ENCODE assay signal across 8 mouse cellular contexts in the genomic region with DNA sequence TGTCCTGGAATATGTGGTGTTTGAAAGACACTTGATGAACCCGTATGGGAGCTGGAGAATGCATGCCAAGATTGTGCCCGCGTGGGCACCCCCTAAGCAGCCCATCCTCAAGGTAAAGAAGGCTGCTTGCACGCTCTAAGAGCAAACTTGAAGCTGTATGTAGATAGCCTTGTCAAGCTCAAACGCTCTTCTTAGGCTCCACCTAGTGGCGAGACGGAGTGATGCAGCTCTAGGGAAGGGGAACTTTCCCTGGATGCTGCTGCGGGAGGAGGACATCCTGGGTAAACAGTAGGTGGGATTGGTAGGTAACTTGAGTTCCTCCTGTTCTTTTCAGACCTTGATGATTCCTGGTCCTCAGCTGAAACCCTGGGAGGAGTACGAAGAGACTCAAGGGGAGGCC. TPM values are rescaled to one million over a fixed set of nuclear protein-coding genes. Genes with fewer than 3 reads are reported as not detected.
DNase-seq lines count a peak whose midpoint lies in the region; ATAC-seq and TF ChIP-seq lines count a peak whose summit lies in the region.

No protein-coding gene starts in this region.

- no peak overlapping the region for H3K27ac ChIP-seq in midbrain, embryonic 10.5 days (replicated peaks)
- H3K27ac ChIP-seq in midbrain, embryonic 16.5 days (ENCODE audit: low read length) = no peak overlapping the region
- no peak overlapping the region for H3K27ac ChIP-seq in liver, postnatal 0 days (ENCODE audit: low read depth)

- peaks cover 82% of the 10 kb centered on the region for H3K36me3 ChIP-seq in midbrain, embryonic 10.5 days
- peaks cover 28% of the 10 kb centered on the region for H3K36me3 ChIP-seq in midbrain, embryonic 16.5 days (ENCODE audit: control insufficient read depth, insufficient read depth, low read length)
- peaks cover 23% of the 10 kb centered on the region for H3K36me3 ChIP-seq in liver, postnatal 0 days (replicated peaks; ENCODE audit: insufficient read depth, low read length)

- H3K27me3 ChIP-seq in midbrain, embryonic 10.5 days (ENCODE audit: low read depth, poor library complexity, severe bottlenecking) = no peaks in the 10 kb centered on the region
- no peaks in the 10 kb centered on the region for H3K27me3 ChIP-seq in midbrain, embryonic 16.5 days (ENCODE audit: control insufficient read depth, insufficient read depth, low read depth, low read length)
- H3K27me3 ChIP-seq in liver, postnatal 0 days (ENCODE audit: insufficient read depth, low read length) = no peaks in the 10 kb centered on the region

- no peaks in the 10 kb centered on the region for H3K9me3 ChIP-seq in midbrain, embryonic 10.5 days (replicated peaks)
- H3K9me3 ChIP-seq in midbrain, embryonic 16.5 days (replicated peaks; ENCODE audit: control insufficient read depth, low read length, poor library complexity, severe bottlenecking) = no peaks in the 10 kb centered on the region
- H3K9me3 ChIP-seq in liver, postnatal 0 days (ENCODE audit: low read length) = no peaks in the 10 kb centered on the region

- peak; percentile 60 for DNase-seq in adrenal gland, adult 2 months
- DNase-seq in adrenal gland, postnatal 4 days (ENCODE audit: low spot score in 2 of 2) = no peak
- peak; percentile 71 for DNase-seq in midbrain, embryonic 10.5 days (ENCODE audit: low spot score)
- peak; percentile 74 to 81 for DNase-seq in cerebellum, postnatal 25 days
- DNase-seq in heart, postnatal 4 days = peak; percentile 75
- peak; percentile 76 for DNase-seq in liver, postnatal 0 days
- DNase-seq in right cerebral cortex, postnatal 4 days = peak; percentile 75

- H3K4me3 ChIP-seq in midbrain, embryonic 10.5 days = no peak overlapping the region
- no peak overlapping the region for H3K4me3 ChIP-seq in midbrain, embryonic 16.5 days (ENCODE audit: low read depth, low read length)
- H3K4me3 ChIP-seq in liver, postnatal 0 days (ENCODE audit: low read depth, low read length) = no peak overlapping the region

- H3K4me1 ChIP-seq in midbrain, embryonic 10.5 days = peaks cover 8% of the 10 kb centered on the region; the same call in 1 of the 2 replicates
- H3K4me1 ChIP-seq in midbrain, embryonic 16.5 days (ENCODE audit: control insufficient read depth, insufficient read depth, low read length) = no peaks in the 10 kb centered on the region
- peaks cover 3% of the 10 kb centered on the region for H3K4me1 ChIP-seq in liver, postnatal 0 days (ENCODE audit: insufficient read depth)

- TF ChIP-seq CTCF in liver, postnatal 0 days (IDR thresholded peaks at IDR 0.05; ENCODE audit: low read depth) = peak; percentile 97

- no peak for ATAC-seq in midbrain, embryonic 16.5 days
- ATAC-seq in liver, postnatal 0 days = no peak

- WGBS in midbrain, embryonic 10.5 days = 36% methylated on average over 9 of the region's 9 CpGs
- 22% methylated on average over 9 of the region's 9 CpGs for WGBS in midbrain, embryonic 16.5 days
- 22% methylated on average over 9 of the region's 9 CpGs for WGBS in liver, postnatal 0 days (ENCODE audit: insufficient replicate concordance)

- TF ChIP-seq EP300 in liver, postnatal 0 days (IDR thresholded peaks at IDR 0.05; ENCODE audit: low read depth) = no peak

- no peak overlapping the region for H3K4me2 ChIP-seq in midbrain, embryonic 16.5 days (ENCODE audit: low read length)
- H3K4me2 ChIP-seq in liver, postnatal 0 days (ENCODE audit: low read depth, low read length) = no peak overlapping the region

- no peak overlapping the region for H3K9ac ChIP-seq in midbrain, embryonic 16.5 days (ENCODE audit: low read depth, low read length)
- no peak overlapping the region for H3K9ac ChIP-seq in liver, postnatal 0 days (replicated peaks)

RNA-seq across cellular contexts. Expression of gene Mrpl45, which starts 12.6 kb away (rescaled TPM):
- 10 to 100 TPM; 34.7 to 41.3 TPM for total RNA-seq in adrenal gland, adult 2 months (2021)
- polyA plus RNA-seq in adrenal gland, adult 2 months (2012; rRNA removed) = 9.5 and 10.9 TPM in 2 replicates
- total RNA-seq in adrenal gland, postnatal 4 days (2021) = 10 to 100 TPM; 33.7 to 39.6 TPM
- polyA plus RNA-seq in midbrain, embryonic 10.5 days (2016; fragmentation: Nextera tagmentation; extraction: Ambion mirVana) = 61.7 and 69.5 TPM in 2 replicates
- polyA plus RNA-seq in midbrain, embryonic 16.5 days (2015; fragmentation: Nextera tagmentation; extraction: Ambion mirVana) = 38.2 and 41.6 TPM in 2 replicates
- 10 to 100 TPM; 45.1 to 47.3 TPM for total RNA-seq in heart, postnatal 4 days (2021)
- polyA plus RNA-seq in liver, postnatal 0 days (2015; fragmentation: Nextera tagmentation; extraction: Ambion mirVana) = 18.3 and 19.8 TPM in 2 replicates

RNA-seq across cellular contexts. Expression of gene Gpr179, which starts 23.7 kb away (rescaled TPM):
- 1 to 10 TPM; 1.2 TPM for total RNA-seq in adrenal gland, adult 2 months (2021)
- polyA plus RNA-seq in adrenal gland, adult 2 months (2012; rRNA removed) = 0.99 and 1.2 TPM in 2 replicates
- total RNA-seq in adrenal gland, postnatal 4 days (2021) = 10 to 100 TPM; 10.3 to 11.1 TPM
- 0.05 and 0.09 TPM in 2 replicates for polyA plus RNA-seq in midbrain, embryonic 10.5 days (2016; fragmentation: Nextera tagmentation; extraction: Ambion mirVana)
- 0.70 and 0.89 TPM in 2 replicates for polyA plus RNA-seq in midbrain, embryonic 16.5 days (2015; fragmentation: Nextera tagmentation; extraction: Ambion mirVana)
- under 1 TPM; 0.05 to 0.17 TPM for total RNA-seq in heart, postnatal 4 days (2021)
- 0.04 TPM in 1 of 2 replicates, not detected in the other for polyA plus RNA-seq in liver, postnatal 0 days (2015; fragmentation: Nextera tagmentation; extraction: Ambion mirVana)

RNA-seq across cellular contexts. Expression of gene Socs7, which starts 34.2 kb away (rescaled TPM):
- 10 to 100 TPM; 20.3 to 20.8 TPM for total RNA-seq in adrenal gland, adult 2 months (2021)
- 9.9 and 10.3 TPM in 2 replicates for polyA plus RNA-seq in adrenal gland, adult 2 months (2012; rRNA removed)
- total RNA-seq in adrenal gland, postnatal 4 days (2021) = 10 to 100 TPM; 25.6 to 27.4 TPM
- polyA plus RNA-seq in midbrain, embryonic 10.5 days (2016; fragmentation: Nextera tagmentation; extraction: Ambion mirVana) = 3.6 and 4.6 TPM in 2 replicates
- polyA plus RNA-seq in midbrain, embryonic 16.5 days (2015; fragmentation: Nextera tagmentation; extraction: Ambion mirVana) = 8.5 and 9.9 TPM in 2 replicates
- 10 to 100 TPM; 24.2 to 28.9 TPM for total RNA-seq in heart, postnatal 4 days (2021)
- polyA plus RNA-seq in liver, postnatal 0 days (2015; fragmentation: Nextera tagmentation; extraction: Ambion mirVana) = 0.89 and 0.92 TPM in 2 replicates

RNA-seq across cellular contexts. Expression of gene Npepps, which starts 47.7 kb away (rescaled TPM):
- 10 to 100 TPM; 69.2 to 70.2 TPM for total RNA-seq in adrenal gland, adult 2 months (2021)
- 29.8 and 34.3 TPM in 2 replicates for polyA plus RNA-seq in adrenal gland, adult 2 months (2012; rRNA removed)
- total RNA-seq in adrenal gland, postnatal 4 days (2021) = 10 to 100 TPM; 66.3 to 80.3 TPM
- 108 and 114 TPM in 2 replicates for polyA plus RNA-seq in midbrain, embryonic 10.5 days (2016; fragmentation: Nextera tagmentation; extraction: Ambion mirVana)
- 151 and 163 TPM in 2 replicates for polyA plus RNA-seq in midbrain, embryonic 16.5 days (2015; fragmentation: Nextera tagmentation; extraction: Ambion mirVana)
- 10 to 100 TPM; 85.9 to 97.2 TPM for total RNA-seq in heart, postnatal 4 days (2021)
- 11.3 and 16.5 TPM in 2 replicates for polyA plus RNA-seq in liver, postnatal 0 days (2015; fragmentation: Nextera tagmentation; extraction: Ambion mirVana)

Comparison
In these comparisons a context has a peak if more than half of its experiments do, and no peak if none do; other contexts are left out.
1. DNase-seq: peak in adrenal gland, adult 2 months (single experiment), midbrain, embryonic 10.5 days (single experiment), cerebellum, postnatal 25 days (2 of 2), heart, postnatal 4 days (single experiment), liver, postnatal 0 days (single experiment) and right cerebral cortex, postnatal 4 days (single experiment); none in adrenal gland, postnatal 4 days (0 of 2).